Mouse (Mus musculus) E14TG2a.4 (cell line): ENCODE results near the gene Psmd2.

Source experiments
- H3K27me3 ChIP-seq: 2 replicates; pipeline ENCODE4 v1.6.1; 2014; ENCODE audit warnings: low read length, control low read depth; ENCODE audit not compliant: insufficient read depth
- H3K36me3 ChIP-seq: 2 replicates; pipeline ENCODE4 v1.6.1; 2014; ENCODE audit warnings: low read length, control low read depth; ENCODE audit not compliant: insufficient read depth
- H3K4me1 ChIP-seq: replicated peaks from 2 replicates; pipeline ENCODE4 v1.6.1; 2014; ENCODE audit warnings: low read depth, low read length, control low read depth
- H3K4me3 ChIP-seq: replicated peaks from 2 replicates; pipeline ENCODE4 v1.5.1; 2014; ENCODE audit warnings: mild to moderate bottlenecking, low read length
- H3K9me3 ChIP-seq: 2 replicates; pipeline ENCODE4 v1.6.1; 2014; ENCODE audit warnings: low read length, control low read depth
- CTCF ChIP-seq: conservative IDR thresholded peaks from 2 replicates; pipeline ENCODE4 v1.5.1; 2014; ENCODE audit warnings: low read length
- NANOG ChIP-seq: IDR thresholded peaks from 2 replicates; pipeline ENCODE4 v1.6.1; 2014; ENCODE audit warnings: borderline replicate concordance, low read length, mixed read lengths
- POU5F1 ChIP-seq: IDR thresholded peaks from 2 replicates; pipeline ENCODE4 v1.6.1; 2014; ENCODE audit warnings: low read length, borderline replicate concordance

Gene Psmd2

DNA sequence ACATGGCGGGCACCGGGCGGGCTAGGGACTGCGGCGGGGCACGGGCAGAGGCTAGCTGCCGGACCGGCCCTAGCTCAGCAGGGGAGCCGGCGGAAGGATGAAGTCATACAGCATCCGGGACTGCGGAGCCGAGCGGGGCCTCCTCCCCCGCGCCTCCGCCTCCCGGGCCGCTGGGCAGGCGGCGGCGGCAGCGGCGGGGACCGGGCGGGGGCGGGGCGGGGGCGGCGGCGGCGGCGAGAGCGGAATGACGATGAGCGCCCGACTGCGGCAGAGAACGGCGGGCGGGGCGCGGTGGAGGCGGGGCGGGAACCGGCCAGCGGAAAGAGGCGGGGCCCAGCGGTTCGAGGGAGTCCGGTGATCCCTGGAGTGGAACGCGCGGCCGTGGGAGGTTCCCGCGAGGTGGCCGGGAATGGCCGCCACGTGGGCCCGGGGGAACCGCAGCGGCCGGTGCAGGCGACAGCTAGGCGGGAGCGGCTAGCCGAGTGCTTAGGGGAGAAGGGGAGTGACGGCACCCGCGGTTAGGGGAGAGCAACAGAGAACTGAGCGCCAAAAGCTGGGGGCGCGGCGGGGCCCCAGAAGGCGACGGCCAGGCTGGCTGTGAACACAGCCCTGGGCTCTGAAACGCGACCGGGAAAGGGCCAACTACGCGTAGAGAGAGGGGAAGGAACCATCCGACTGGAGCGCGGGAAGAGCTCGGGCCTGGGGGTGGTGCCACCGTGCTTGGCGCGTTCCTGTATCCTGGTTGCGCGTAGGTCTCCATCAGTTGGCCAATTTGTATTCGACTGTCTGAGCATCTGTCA, 30.1 kb upstream of the Psmd2 start, which contains the start of gene Camk2n2:
Gene Camk2n2 (minus strand): TSS at position 97 of the 800 bp plus-strand sequence.
- Histone ChIP-seq H3K9me3 (no peaks in the 10 kb centered on the region), H3K27me3 (peaks cover 58% of the 10 kb centered on the region), H3K36me3 (peaks cover 22% of the 10 kb centered on the region), H3K4me3 (peak within 1 kb of the TSS; percentile 89), H3K4me1 (peaks cover 34% of the 10 kb centered on the region)
- TF ChIP-seq POU5F1 (no peak), CTCF (no peak)

GRCm38 (mm10) chr16:20621991-20622685, 29.3 kb upstream of the Psmd2 start:
- Histone ChIP-seq H3K4me3 (peak overlapping the region; percentile 89), H3K4me1 (peaks cover 38% of the 10 kb centered on the region), H3K9me3 (no peaks in the 10 kb centered on the region), H3K36me3 (peaks cover 18% of the 10 kb centered on the region), H3K27me3 (peaks cover 60% of the 10 kb centered on the region)
- no peak for TF ChIP-seq POU5F1
- no peak for TF ChIP-seq NANOG
- TF ChIP-seq CTCF, result no peak

GRCm38 (mm10) chr16:20623211-20623610, 28.2 kb upstream of the Psmd2 start:
- Histone ChIP-seq H3K27me3 (peaks cover 56% of the 10 kb centered on the region), H3K4me3 (0 out of 2 replicates have a peak overlapping the region, but pooled peaks have one; percentile 89), H3K36me3 (peaks cover 8% of the 10 kb centered on the region), H3K4me1 (peaks cover 38% of the 10 kb centered on the region), H3K9me3 (no peaks in the 10 kb centered on the region)
- TF ChIP-seq POU5F1 (no peak), NANOG (no peak), CTCF (no peak)

DNA sequence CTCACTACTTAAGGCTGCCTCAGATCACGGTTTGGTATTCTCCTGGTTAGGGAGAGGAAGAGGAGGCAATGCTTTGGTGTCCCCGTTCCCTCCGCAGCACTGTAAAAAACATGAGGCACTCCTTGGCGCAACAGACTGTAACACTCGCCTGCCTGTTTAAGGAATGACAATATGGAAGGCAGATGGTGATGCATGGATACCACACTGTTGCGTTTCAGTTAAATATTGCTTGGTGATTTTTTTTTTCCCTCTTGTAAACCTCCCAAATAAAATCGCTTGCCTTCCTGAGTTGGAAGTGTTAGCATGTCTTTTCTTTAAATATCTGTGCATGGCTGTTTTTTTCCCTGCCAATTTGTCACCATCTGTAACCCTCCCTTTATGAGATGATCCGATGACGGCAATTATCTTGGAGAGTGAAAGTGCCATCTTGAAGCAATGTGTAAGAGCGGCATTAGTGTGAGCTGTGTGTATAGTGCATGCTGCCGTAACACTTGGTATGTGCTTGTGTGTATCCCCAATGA, 22.5 kb upstream of the Psmd2 start:
- TF ChIP-seq NANOG (no peak), CTCF (no peak), POU5F1 (no peak)
- Histone ChIP-seq H3K4me1 (peaks cover 21% of the 10 kb centered on the region), H3K4me3 (no peak overlapping the region), H3K27me3 (peaks cover 38% of the 10 kb centered on the region), H3K9me3 (no peaks in the 10 kb centered on the region), H3K36me3 (peaks cover 21% of the 10 kb centered on the region)

DNA sequence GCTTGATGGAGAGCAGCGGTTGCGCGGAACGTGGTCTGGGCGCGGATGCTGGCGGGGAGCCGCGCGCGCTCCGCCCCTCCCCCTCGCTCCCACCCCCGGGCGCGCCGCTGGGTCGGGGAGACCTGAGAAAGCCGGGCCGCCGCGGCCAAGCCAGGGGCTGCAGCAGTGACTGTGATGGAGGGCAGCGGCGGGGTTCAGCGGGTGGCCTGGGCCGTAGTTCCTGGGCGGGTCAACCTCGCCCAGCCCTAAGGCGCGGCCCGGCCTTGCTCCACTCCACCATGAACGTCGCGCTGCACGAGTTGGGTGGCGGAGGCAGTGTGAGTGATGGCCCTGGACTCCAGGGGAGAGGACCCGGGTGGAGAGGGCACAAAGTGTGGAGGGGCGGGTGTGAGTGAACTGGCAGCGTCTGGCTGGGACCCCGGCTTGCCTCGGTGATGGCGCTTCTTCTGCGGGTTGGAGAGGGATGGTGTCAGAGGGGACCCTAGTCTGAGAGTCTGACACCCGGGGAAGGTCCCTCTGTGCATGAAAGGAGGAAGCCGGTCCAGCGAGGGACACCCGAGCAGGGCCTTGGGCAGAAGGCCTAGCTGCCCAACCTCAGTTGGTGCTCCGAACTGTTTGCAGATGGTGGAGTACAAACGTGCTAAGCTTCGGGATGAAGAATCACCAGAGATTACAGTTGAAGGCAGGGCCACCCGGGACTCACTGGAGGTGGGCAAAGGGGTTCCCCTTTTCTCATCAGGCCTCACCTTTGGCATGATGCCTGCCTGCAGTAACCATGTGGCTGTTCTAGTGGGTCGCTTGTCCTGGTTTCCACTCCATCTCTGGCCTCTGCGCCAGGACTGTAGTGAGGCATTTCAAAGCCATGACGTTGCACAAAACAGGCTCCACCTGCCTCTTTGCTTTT, 21.5 kb upstream of the Psmd2 start, which contains the start of gene Ece2:
Gene Ece2 (plus strand): TSS at position 98 of the 904 bp plus-strand sequence.
- Histone ChIP-seq H3K4me1 (peaks cover 28% of the 10 kb centered on the region), H3K9me3 (no peaks in the 10 kb centered on the region), H3K36me3 (peaks cover 21% of the 10 kb centered on the region), H3K4me3 (peak within 1 kb of the TSS; percentile 80), H3K27me3 (peaks cover 35% of the 10 kb centered on the region)
- TF ChIP-seq POU5F1, result no peak
- TF ChIP-seq CTCF, result no peak
- no peak for TF ChIP-seq NANOG

GRCm38 (mm10) chr16:20637410-20637809, 14.0 kb upstream of the Psmd2 start:
- no peaks in the 10 kb centered on the region for H3K27me3 ChIP-seq
- TF ChIP-seq POU5F1 (no peak), NANOG (no peak), CTCF (no peak)
- H3K9me3 ChIP-seq, result no peaks in the 10 kb centered on the region
- H3K4me1 ChIP-seq, result peaks cover 12% of the 10 kb centered on the region; the same call in 1 of the 2 replicates
- H3K36me3 ChIP-seq, result peaks cover 20% of the 10 kb centered on the region
- H3K4me3 ChIP-seq, result no peak overlapping the region

GRCm38 (mm10) chr16:20638367-20638766, 13.1 kb upstream of the Psmd2 start:
- Histone ChIP-seq H3K9me3 (no peaks in the 10 kb centered on the region), H3K36me3 (peaks cover 16% of the 10 kb centered on the region; the same call in 1 of the 2 replicates), H3K4me3 (no peak overlapping the region), H3K27me3 (no peaks in the 10 kb centered on the region), H3K4me1 (peaks cover 12% of the 10 kb centered on the region; the same call in 1 of the 2 replicates)
- no peak for TF ChIP-seq POU5F1
- no peak for TF ChIP-seq NANOG
- no peak for TF ChIP-seq CTCF

- 0 out of 2 replicates have a peak, but pooled peaks cover 5% of the 10 kb centered on the region for H3K4me1 ChIP-seq
- no peak for TF ChIP-seq POU5F1
- peak; percentile 52 for TF ChIP-seq CTCF
- H3K4me3 ChIP-seq, result no peak overlapping the region
- peaks cover 24% of the 10 kb centered on the region for H3K36me3 ChIP-seq
- no peaks in the 10 kb centered on the region for H3K27me3 ChIP-seq
- no peaks in the 10 kb centered on the region for H3K9me3 ChIP-seq
Observed at GRCm38 (mm10) chr16:20642161-20642560, 9.3 kb upstream of the Psmd2 start.
